ENCODE assay signal across 7 mouse cellular contexts in genomic region chr10:80658194-80658840, GRCm38 (mm10). TPM values are rescaled to one million over a fixed set of nuclear protein-coding genes. Genes with fewer than 3 reads are reported as not detected.
DNase-seq lines count a peak whose midpoint lies in the region; ATAC-seq and TF ChIP-seq lines count a peak whose summit lies in the region.

No protein-coding gene starts in this region.

- 0 out of 2 replicates have a peak overlapping the region, but pooled peaks have one; percentile 56 for H3K27ac ChIP-seq in layer of hippocampus, adult 2 months
- peak overlapping the region; percentile 88 for H3K27ac ChIP-seq in liver, embryonic 13.5 days

- no peak for DNase-seq in layer of hippocampus, adult 2 months (ENCODE audit: low spot score in 2 of 2)
- no peak for DNase-seq in layer of hippocampus, postnatal 14 days (ENCODE audit: low spot score in 2 of 2)
- DNase-seq in G1E (ENCODE audit: low spot score) = no peak
- no peak for DNase-seq in liver, embryonic 13.5 days
- DNase-seq in frontal cortex, postnatal 10 days (ENCODE audit: low spot score in 2 of 2) = no peak
- DNase-seq in adrenal gland, postnatal 25 days = no peak

- 0 out of 2 replicates have a peak overlapping the region, but pooled peaks have one; percentile 50 for H3K4me2 ChIP-seq in liver, embryonic 13.5 days

- H3K4me1 ChIP-seq in G1E (ENCODE audit: insufficient read depth, low read depth, low read length) = peaks cover 70% of the 10 kb centered on the region
- H3K4me1 ChIP-seq in liver, embryonic 13.5 days (replicated peaks) = peaks cover 66% of the 10 kb centered on the region

- H3K36me3 ChIP-seq in G1E (replicated peaks) = peaks cover 12% of the 10 kb centered on the region
- no peaks in the 10 kb centered on the region for H3K36me3 ChIP-seq in liver, embryonic 13.5 days

- no peak overlapping the region for H3K4me3 ChIP-seq in layer of hippocampus, adult 2 months
- peak overlapping the region; percentile 50; the same call in 1 of the 2 replicates for H3K4me3 ChIP-seq in G1E (ENCODE audit: low read depth, low read length)
- H3K4me3 ChIP-seq in liver, embryonic 13.5 days (replicated peaks) = no peak overlapping the region

- no peaks in the 10 kb centered on the region for H3K27me3 ChIP-seq in G1E (ENCODE audit: insufficient read depth, low read length)
- H3K27me3 ChIP-seq in liver, embryonic 13.5 days = no peaks in the 10 kb centered on the region

- H3K9me3 ChIP-seq in G1E (replicated peaks) = no peaks in the 10 kb centered on the region
- no peaks in the 10 kb centered on the region for H3K9me3 ChIP-seq in liver, embryonic 13.5 days (replicated peaks)

- WGBS in liver, embryonic 13.5 days (ENCODE audit: insufficient replicate concordance) = 84% methylated on average over 14 of the region's 14 CpGs

- TF ChIP-seq CTCF in layer of hippocampus, adult 2 months (conservative IDR thresholded peaks at IDR 0.05) = no peak
- TF ChIP-seq CTCF in G1E (IDR thresholded peaks at IDR 0.05; ENCODE audit: low read depth, low read length) = no peak

- peak; percentile 34 for ATAC-seq in CD4-positive, CD25-positive, alpha-beta regulatory T cell, adult 4 months
- ATAC-seq in G1E (ENCODE audit: extremely low read depth, insufficient number of reproducible peaks, low FRiP score, poor library complexity, severe bottlenecking) = no peak
- ATAC-seq in liver, embryonic 13.5 days (ENCODE audit: low read depth) = no peak

- no peak overlapping the region for H3K9ac ChIP-seq in liver, embryonic 13.5 days

RNA-seq across cellular contexts. Expression of gene Btbd2, which starts 1.4 kb away (rescaled TPM):
- 100 to 1,000 TPM; 102 to 105 TPM for total RNA-seq in layer of hippocampus, adult 2 months (2021)
- total RNA-seq in layer of hippocampus, postnatal 14 days (2021) = 10 to 100 TPM; 90.2 to 94.4 TPM
- 1 to 10 TPM; 7.2 to 7.3 TPM for polyA plus RNA-seq in CD4-positive, CD25-positive, alpha-beta regulatory T cell, adult 4 months (2017; shearing (Covaris generic))
- 11.1 and 19.7 TPM in 2 replicates for total RNA-seq in G1E (2014; fragmentation: Nextera tagmentation)
- 17.9 and 19.2 TPM in 2 replicates for total RNA-seq in G1E (2017)
- polyA plus RNA-seq in G1E (2012) = 96.3 and 102 TPM in 2 replicates
- polyA plus RNA-seq in liver, embryonic 13.5 days (2015; fragmentation: Nextera tagmentation; extraction: Ambion mirVana) = 11.5 and 12.7 TPM in 2 replicates
- total RNA-seq in adrenal gland, postnatal 25 days (2021) = 68.4 and 79.2 TPM in 2 replicates

RNA-seq across cellular contexts. Expression of gene Mknk2, which starts 19.6 kb away (rescaled TPM):
- total RNA-seq in layer of hippocampus, adult 2 months (2021) = 10 to 100 TPM; 45.3 to 46.9 TPM
- total RNA-seq in layer of hippocampus, postnatal 14 days (2021) = 10 to 100 TPM; 50.5 to 51.5 TPM
- 10 to 100 TPM; 37.3 to 51.7 TPM for polyA plus RNA-seq in CD4-positive, CD25-positive, alpha-beta regulatory T cell, adult 4 months (2017; shearing (Covaris generic))
- total RNA-seq in G1E (2014; fragmentation: Nextera tagmentation) (127 and 140 TPM in 2 replicates), G1E (2017) (70.4 and 72.2 TPM in 2 replicates)
- 455 and 521 TPM in 2 replicates for polyA plus RNA-seq in G1E (2012)
- 71.4 and 73.8 TPM in 2 replicates for polyA plus RNA-seq in liver, embryonic 13.5 days (2015; fragmentation: Nextera tagmentation; extraction: Ambion mirVana)
- 155 and 164 TPM in 2 replicates for total RNA-seq in adrenal gland, postnatal 25 days (2021)

RNA-seq across cellular contexts. Expression of gene Csnk1g2, which starts 35.7 kb away (rescaled TPM):
- 100 to 1,000 TPM; 221 to 228 TPM for total RNA-seq in layer of hippocampus, adult 2 months (2021)
- 100 to 1,000 TPM; 176 to 180 TPM for total RNA-seq in layer of hippocampus, postnatal 14 days (2021)
- polyA plus RNA-seq in CD4-positive, CD25-positive, alpha-beta regulatory T cell, adult 4 months (2017; shearing (Covaris generic)) = 10 to 100 TPM in 1 of 2 experiments, 1 to 10 TPM in 1; 6.9 to 12.8 TPM
- total RNA-seq in G1E (2014; fragmentation: Nextera tagmentation) = 91.3 and 110 TPM in 2 replicates
- 189 and 193 TPM in 2 replicates for total RNA-seq in G1E (2017)
- 470 and 513 TPM in 2 replicates for polyA plus RNA-seq in G1E (2012)
- 46.0 and 51.1 TPM in 2 replicates for polyA plus RNA-seq in liver, embryonic 13.5 days (2015; fragmentation: Nextera tagmentation; extraction: Ambion mirVana)
- 127 and 157 TPM in 2 replicates for total RNA-seq in adrenal gland, postnatal 25 days (2021)

RNA-seq across cellular contexts. Expression of gene Mob3a, which starts 43.5 kb away (rescaled TPM):
- 10 to 100 TPM; 10.6 to 16.5 TPM for total RNA-seq in layer of hippocampus, adult 2 months (2021)
- total RNA-seq in layer of hippocampus, postnatal 14 days (2021) = 10 to 100 TPM; 16.1 to 19.0 TPM
- 100 to 1,000 TPM; 265 to 359 TPM for polyA plus RNA-seq in CD4-positive, CD25-positive, alpha-beta regulatory T cell, adult 4 months (2017; shearing (Covaris generic))
- total RNA-seq in G1E (2014; fragmentation: Nextera tagmentation) = 44.4 and 52.8 TPM in 2 replicates
- total RNA-seq in G1E (2017) = 53.8 and 61.8 TPM in 2 replicates
- polyA plus RNA-seq in G1E (2012) = 45.8 and 54.2 TPM in 2 replicates
- 31.6 and 38.5 TPM in 2 replicates for polyA plus RNA-seq in liver, embryonic 13.5 days (2015; fragmentation: Nextera tagmentation; extraction: Ambion mirVana)
- total RNA-seq in adrenal gland, postnatal 25 days (2021) = 15.2 and 18.8 TPM in 2 replicates

RNA-seq across cellular contexts. Expression of gene Izumo4, which starts 43.7 kb away (rescaled TPM):
- total RNA-seq in layer of hippocampus, adult 2 months (2021) = 10 to 100 TPM; 65.0 to 69.0 TPM
- 10 to 100 TPM; 44.8 to 54.7 TPM for total RNA-seq in layer of hippocampus, postnatal 14 days (2021)
- 100 to 1,000 TPM in 1 of 2 experiments, 10 to 100 TPM in 1; 89.2 to 116 TPM for polyA plus RNA-seq in CD4-positive, CD25-positive, alpha-beta regulatory T cell, adult 4 months (2017; shearing (Covaris generic))
- total RNA-seq in G1E (2014; fragmentation: Nextera tagmentation) (2.3 and 7.4 TPM in 2 replicates), G1E (2017) (5.9 and 10.3 TPM in 2 replicates)
- polyA plus RNA-seq in G1E (2012) = 7.5 and 8.2 TPM in 2 replicates
- polyA plus RNA-seq in liver, embryonic 13.5 days (2015; fragmentation: Nextera tagmentation; extraction: Ambion mirVana) = 6.1 and 7.5 TPM in 2 replicates
- total RNA-seq in adrenal gland, postnatal 25 days (2021) = 21.6 and 37.1 TPM in 2 replicates
